Mouse (Mus musculus): ENCODE data around the gene Sh3gl2.

GRCm38 (mm10) chr4:85250786-85251185, 45.9 kb downstream of the Sh3gl2 start:
- TF ChIP-seq CTCF (IDR thresholded peaks at IDR 0.05; ENCODE audit: low read depth): no peak
- TF ChIP-seq EP300 (IDR thresholded peaks at IDR 0.05; ENCODE audit: low read depth): no peak

Data from liver, embryonic 14.5 days (tissue).